Mouse (Mus musculus) ES-E14 (cell line): Measurements from ENCODE around the gene Tshz2. TPM values are rescaled to one million over a fixed set of nuclear protein-coding genes. Genes with fewer than 3 reads are reported as not detected.

Source experiments
- DNase-seq: peaks from one replicate; pipeline ENCODE4 v3.0.0-alpha.2; 2013; ENCODE audit warnings: low read depth, low spot score
- H3K27ac ChIP-seq: 2 replicates; pipeline ENCODE4 v1.5.1; 2012; ENCODE audit warnings: low read depth, mild to moderate bottlenecking, low read length, moderate library complexity, mixed read lengths; ENCODE audit not compliant: poor library complexity, insufficient read depth, severe bottlenecking
- H3K36me3 ChIP-seq: 2 replicates; pipeline ENCODE4 v1.6.1; 2012; ENCODE audit warnings: mild to moderate bottlenecking, low read length, moderate library complexity, mixed read lengths; ENCODE audit not compliant: control insufficient read depth, poor library complexity, insufficient read depth, severe bottlenecking
- H3K4me1 ChIP-seq, 2 experiments: fragments of 150-350 bp in 1 of 2; sonication (generic) in 1 of 2; 2 replicates each; pipeline ENCODE4 v1.6.1; 2012; ENCODE audit warnings: low read length in 2 of 2, mild to moderate bottlenecking in 1 of 2, mixed read lengths in 1 of 2; ENCODE audit not compliant: control insufficient read depth in 2 of 2, insufficient read depth in 2 of 2, poor library complexity in 1 of 2
- H3K4me3 ChIP-seq, 2 experiments: fragments of 150-350 bp in 1 of 2; sonication (generic) in 1 of 2; 2 replicates each; pipeline ENCODE4 v1.5.1; 2012; ENCODE audit warnings: low read length in 2 of 2, low read depth in 1 of 2, mild to moderate bottlenecking in 1 of 2, mixed read lengths in 1 of 2; ENCODE audit not compliant: insufficient read depth in 1 of 2, poor library complexity in 1 of 2, severe bottlenecking in 1 of 2
- H3K9ac ChIP-seq: 2 replicates; pipeline ENCODE4 v1.6.1; 2012; ENCODE audit warnings: low read depth, mild to moderate bottlenecking, low read length, mixed read lengths; ENCODE audit not compliant: poor library complexity, insufficient read depth, severe bottlenecking
- H3K9me3 ChIP-seq: fragments of 150-350 bp; sonication (generic); 2 replicates; pipeline ENCODE4 v1.6.1; 2012; ENCODE audit warnings: low read depth, mild to moderate bottlenecking, low read length; ENCODE audit not compliant: control insufficient read depth, insufficient read depth
- CHD2 ChIP-seq: IDR thresholded peaks from 2 replicates; pipeline ENCODE4 v1.6.1; 2014; ENCODE audit warnings: mild to moderate bottlenecking, low read depth, low read length, inconsistent platforms
- HCFC1 ChIP-seq: IDR thresholded peaks from 2 replicates; pipeline ENCODE4 v1.6.1; 2012; ENCODE audit warnings: low read length, inconsistent platforms, borderline replicate concordance; ENCODE audit not compliant: insufficient read depth
- MAFK ChIP-seq: IDR thresholded peaks from 2 replicates; pipeline ENCODE4 v1.6.1; 2014; ENCODE audit warnings: mild to moderate bottlenecking, low read depth, low read length, inconsistent platforms; ENCODE audit not compliant: insufficient read depth
- ZC3H11A ChIP-seq: IDR thresholded peaks from 2 replicates; pipeline ENCODE4 v1.6.1; 2012; ENCODE audit warnings: low read depth, mild to moderate bottlenecking, inconsistent platforms, low read length, borderline replicate concordance
- ZNF384 ChIP-seq: IDR thresholded peaks from 2 replicates; pipeline ENCODE4 v1.6.1; 2012; ENCODE audit warnings: low read depth, low read length, inconsistent platforms
- in situ Hi-C, 2 experiments: fragments of 600-800 bp; cut with MboI; formaldehyde crosslinking; loops; one replicate each; pipeline ENCODE4 v1.15.1; 2025; ENCODE audit warnings: low sequenced_read_pairs in 2 of 2, inconsistent platforms in 1 of 2; ENCODE audit not compliant: unreplicated experiment in 2 of 2
- total RNA-seq: library from RNA; depleted of rRNA; stranded (reverse); fragments of 300-350 nt; gene quantifications from 2 replicates; pipeline ENCODE4 v1.2.3, GENCODE M21; 2012

The Tshz2 gene
- total RNA-seq, 1 experiment = 0.27 TPM

DNA sequence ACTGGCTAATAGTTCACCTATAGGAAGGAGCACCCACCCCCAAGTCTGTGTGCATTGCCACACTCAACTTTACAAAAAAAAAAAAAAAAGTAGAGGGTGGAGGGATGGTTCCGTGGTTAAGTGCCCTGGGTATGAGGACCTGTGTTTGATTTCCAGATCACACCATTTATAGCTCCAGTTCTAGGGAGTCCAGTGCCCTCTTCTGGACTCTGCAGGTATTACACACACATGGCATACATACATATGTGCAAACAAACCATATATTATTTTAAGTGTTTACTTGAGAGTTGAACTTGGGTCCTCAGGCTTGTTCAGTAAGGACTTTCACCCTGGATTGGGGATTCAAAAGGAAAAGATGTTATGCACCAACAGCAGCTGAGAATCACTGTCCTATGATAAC is 127.3 kb downstream of the Tshz2 start:
- TF ChIP-seq HCFC1 (no peak), ZC3H11A (peak; percentile 82), MAFK (no peak), ZNF384 (0 out of 2 replicates have a peak, but pooled peaks have one; percentile 16), CHD2 (no peak)
- Histone ChIP-seq H3K9me3 (no peaks in the 10 kb centered on the region), H3K27ac (no peak overlapping the region), H3K4me3 (no peak overlapping the region), H3K36me3 (no peaks in the 10 kb centered on the region), H3K4me1 (0 out of 4 replicates have a peak, but pooled peaks cover 0 to 3% of the 10 kb centered on the region in 2 experiments), H3K9ac (no peak overlapping the region)
- in situ Hi-C loops = no loop called here
- peak; percentile 48 for DNase-seq

- Histone ChIP-seq H3K4me1 (0 out of 4 replicates have a peak, but pooled peaks cover 0 to 3% of the 10 kb centered on the region in 2 experiments), H3K9ac (no peak overlapping the region), H3K36me3 (no peaks in the 10 kb centered on the region), H3K27ac (no peak overlapping the region), H3K9me3 (no peaks in the 10 kb centered on the region), H3K4me3 (peak overlapping the region in 1 of 2 experiments; percentile 56; a peak in 2 of 4 replicates)
- in situ Hi-C loops = no loop called here
- peak; percentile 33 for DNase-seq
- TF ChIP-seq ZC3H11A (no peak), CHD2 (peak; percentile 66; the same call in 1 of the 2 replicates), HCFC1 (no peak)
Measured at GRCm38 (mm10) chr2:169761726-169762125, 128.9 kb downstream of the Tshz2 start.

GRCm38 (mm10) chr2:169762301-169762700 is 129.5 kb downstream of the Tshz2 start:
- TF ChIP-seq CHD2 (no peak), MAFK (no peak), ZC3H11A (no peak), ZNF384 (no peak), HCFC1 (no peak)
- Histone ChIP-seq H3K9ac (no peak overlapping the region), H3K36me3 (no peaks in the 10 kb centered on the region), H3K4me3 (peak overlapping the region in 1 of 2 experiments; percentile 56; a peak in 2 of 4 replicates), H3K27ac (no peak overlapping the region), H3K4me1 (0 out of 4 replicates have a peak, but pooled peaks cover 0 to 3% of the 10 kb centered on the region in 2 experiments), H3K9me3 (no peaks in the 10 kb centered on the region)
- in situ Hi-C loops = no loop called here
- no peak for DNase-seq

DNA sequence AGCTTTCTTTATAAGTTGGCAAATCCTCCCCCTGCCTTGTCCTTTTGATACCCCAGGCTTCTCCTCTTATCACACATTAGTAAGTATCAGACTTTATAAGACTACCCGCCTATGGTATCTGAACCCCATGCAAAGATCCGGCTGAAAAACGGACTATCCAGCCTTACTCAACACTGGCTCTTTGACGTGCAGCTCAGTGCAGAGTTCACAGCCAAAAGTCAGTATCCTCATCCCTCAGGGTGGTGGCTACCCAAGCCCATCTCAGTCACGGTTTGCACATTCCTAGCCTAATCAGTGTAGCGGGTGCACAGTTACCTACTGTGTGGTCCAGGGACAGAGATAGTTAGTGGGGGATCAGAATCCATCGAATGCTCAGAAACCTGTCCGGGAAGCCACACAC is 130.9 kb downstream of the Tshz2 start:
- Histone ChIP-seq H3K4me1 (0 out of 4 replicates have a peak, but pooled peaks cover 0 to 3% of the 10 kb centered on the region in 2 experiments), H3K9me3 (no peaks in the 10 kb centered on the region), H3K27ac (no peak overlapping the region), H3K36me3 (no peaks in the 10 kb centered on the region), H3K4me3 (no peak overlapping the region), H3K9ac (no peak overlapping the region)
- DNase-seq = no peak
- TF ChIP-seq MAFK = no peak
- no peak for TF ChIP-seq ZNF384
- TF ChIP-seq CHD2 = no peak
- no peak for TF ChIP-seq ZC3H11A
- no peak for TF ChIP-seq HCFC1
- in situ Hi-C loops = no loop called here
